Mouse (Mus musculus) ES-Bruce4 (cell line): ENCODE measurements around the gene Gm6408. TPM values are rescaled to one million over a fixed set of nuclear protein-coding genes. Genes with fewer than 3 reads are reported as not detected.
"Not testable (repeated sequence)": the region's sequence is repeated elsewhere in the genome, so short reads cannot be mapped to it uniquely, and the experiment has no call there.

ENCODE experiments used
- H3K27ac ChIP-seq: 2 replicates; pipeline ENCODE4 v1.5.1; 2012; ENCODE audit warnings: low read length, inconsistent platforms; ENCODE audit not compliant: insufficient read depth
- H3K27me3 ChIP-seq: 2 replicates; pipeline ENCODE4 v1.6.1; 2012; ENCODE audit warnings: mild to moderate bottlenecking, low read length, inconsistent platforms; ENCODE audit not compliant: control insufficient read depth, poor library complexity, insufficient read depth, severe bottlenecking
- H3K36me3 ChIP-seq: 2 replicates; pipeline ENCODE4 v1.6.1; 2012; ENCODE audit warnings: inconsistent platforms, mild to moderate bottlenecking, low read length, moderate library complexity; ENCODE audit not compliant: control insufficient read depth, poor library complexity, insufficient read depth, severe bottlenecking
- H3K4me1 ChIP-seq: one replicate; pipeline ENCODE4 v1.8.1; 2011; ENCODE audit warnings: low read length; ENCODE audit not compliant: control insufficient read depth, insufficient read depth
- H3K4me3 ChIP-seq: 2 replicates; pipeline ENCODE4 v1.5.1; 2011; ENCODE audit warnings: low read depth, mild to moderate bottlenecking, low read length
- H3K9ac ChIP-seq: 2 replicates; pipeline ENCODE4 v1.6.1; 2012; ENCODE audit warnings: low read depth, mild to moderate bottlenecking, inconsistent platforms; ENCODE audit not compliant: poor library complexity, severe bottlenecking
- H3K9me3 ChIP-seq: replicated peaks from 2 replicates; pipeline ENCODE4 v1.6.1; 2012; ENCODE audit warnings: mild to moderate bottlenecking, low read length, inconsistent platforms; ENCODE audit not compliant: control insufficient read depth, poor library complexity, insufficient read depth, severe bottlenecking
- polyA plus RNA-seq: library from polyadenylated mRNA; stranded (reverse); fragments of >200 nt; gene quantifications from 2 replicates; pipeline ENCODE4 v1.2.4, GENCODE M21; 2011; ENCODE audit warnings: low read depth; ENCODE audit not compliant: missing spikeins, insufficient read depth, insufficient read length

The Gm6408 gene
- polyA plus RNA-seq, 1 experiment, result not detected

GRCm38 (mm10) chr5:146525501-146525900, 43.7 kb downstream of the Gm6408 start, which contains the start of gene Gm3404:
Gene Gm3404 (plus strand): TSS chr5:146525801.
- H3K9ac ChIP-seq, H3K9me3 ChIP-seq, H3K27ac ChIP-seq, H3K4me1 ChIP-seq, H3K27me3 ChIP-seq, H3K4me3 ChIP-seq, H3K36me3 ChIP-seq: not testable (repeated sequence)

Other genes with a start within 250 kb of the Gm6408 start
- gene Wasf3, start 97.0 kb upstream of the Gm6408 start, polyA plus RNA-seq, result 32.3 and 33.1 TPM in 2 replicates
- not detected in 2 replicates for gene Gm6370, start 9.4 kb downstream of the Gm6408 start, polyA plus RNA-seq
- not detected in 2 replicates for gene 4930449I24Rik, start 20.4 kb downstream of the Gm6408 start, polyA plus RNA-seq
- gene Gm3402, start 32.2 kb downstream of the Gm6408 start, polyA plus RNA-seq, result not detected in 2 replicates
- gene Gm3404, start 43.8 kb downstream of the Gm6408 start, polyA plus RNA-seq, result not detected in 2 replicates
- gene Gm3409, start 55.7 kb downstream of the Gm6408 start, polyA plus RNA-seq, result not detected in 2 replicates
- gene Gm3415, start 74.2 kb downstream of the Gm6408 start, polyA plus RNA-seq, result not detected in 2 replicates
- not detected in 2 replicates for gene Gpr12, start 103.3 kb downstream of the Gm6408 start, polyA plus RNA-seq